Mouse (Mus musculus) embryonic fibroblast, embryonic 13.5 days (primary cell): ENCODE measurements around the gene Atp2a3.

Experiments
- CTCF ChIP-seq: IDR thresholded peaks from 2 replicates; pipeline ENCODE4 v1.5.1; 2011; ENCODE audit warnings: mild to moderate bottlenecking, control low read depth, low read length, moderate library complexity, borderline replicate concordance; ENCODE audit not compliant: insufficient read depth
- POLR2A ChIP-seq: IDR thresholded peaks from 2 replicates; pipeline ENCODE4 v1.6.1; 2011; ENCODE audit warnings: low read depth, mild to moderate bottlenecking, control low read depth, low read length, moderate library complexity

DNA sequence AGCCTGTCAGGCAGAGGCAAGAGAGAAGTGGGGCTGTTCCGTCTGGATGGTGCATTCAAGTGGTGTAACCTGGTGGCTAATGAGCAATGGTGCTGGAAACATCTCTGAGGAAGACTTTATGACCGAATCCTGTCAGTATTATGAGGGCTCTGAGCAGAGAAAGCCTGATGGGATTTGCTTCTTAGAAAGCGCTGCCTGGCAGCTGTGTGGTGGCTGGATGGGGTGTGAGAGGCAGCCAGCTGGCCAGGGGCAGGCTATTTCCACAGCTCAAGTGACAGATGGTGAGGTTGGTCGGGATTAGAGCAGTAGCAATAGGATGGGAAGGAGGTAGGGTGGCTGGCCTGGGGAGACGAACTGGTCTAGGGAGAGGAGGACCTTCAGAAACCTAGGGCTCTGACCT, 70.6 kb downstream of the Atp2a3 start:
- no peak for TF ChIP-seq CTCF
- TF ChIP-seq POLR2A: no peak
